Mouse (Mus musculus) E14TG2a.4 (cell line): ENCODE data around the gene Nfatc3.

Source experiments
- CTCF ChIP-seq: conservative IDR thresholded peaks from 2 replicates; pipeline ENCODE4 v1.5.1; 2014; ENCODE audit warnings: low read length
- NANOG ChIP-seq: IDR thresholded peaks from 2 replicates; pipeline ENCODE4 v1.6.1; 2014; ENCODE audit warnings: borderline replicate concordance, low read length, mixed read lengths
- POU5F1 ChIP-seq: IDR thresholded peaks from 2 replicates; pipeline ENCODE4 v1.6.1; 2014; ENCODE audit warnings: low read length, borderline replicate concordance

DNA sequence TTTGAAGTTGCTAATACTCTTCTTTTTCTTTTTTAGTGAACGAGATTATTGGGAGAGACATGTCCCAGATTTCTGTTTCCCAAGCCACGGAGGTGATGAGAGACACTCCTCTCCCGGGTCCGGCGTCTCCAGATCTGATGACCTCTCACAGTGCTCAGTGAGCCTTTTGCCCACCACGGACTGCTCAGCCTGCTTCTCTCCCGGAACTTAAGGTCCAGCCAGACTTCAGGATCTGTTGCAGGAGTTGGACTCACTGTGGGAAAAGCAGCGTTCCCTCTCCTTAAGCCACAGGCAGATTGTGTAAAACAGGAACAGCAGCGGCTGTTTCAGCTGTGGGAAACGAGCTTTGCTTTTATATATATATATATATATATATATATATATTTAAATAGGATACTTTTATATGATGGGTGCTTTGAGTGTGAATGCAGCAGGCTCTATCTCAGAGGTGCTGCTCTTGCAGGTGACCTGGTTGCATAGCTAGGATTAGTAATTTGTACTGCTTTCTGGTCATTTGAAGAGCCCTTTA lies 69.3 kb downstream of the Nfatc3 start:
- TF ChIP-seq CTCF (no peak), NANOG (no peak), POU5F1 (no peak)
